In the genomic region with DNA sequence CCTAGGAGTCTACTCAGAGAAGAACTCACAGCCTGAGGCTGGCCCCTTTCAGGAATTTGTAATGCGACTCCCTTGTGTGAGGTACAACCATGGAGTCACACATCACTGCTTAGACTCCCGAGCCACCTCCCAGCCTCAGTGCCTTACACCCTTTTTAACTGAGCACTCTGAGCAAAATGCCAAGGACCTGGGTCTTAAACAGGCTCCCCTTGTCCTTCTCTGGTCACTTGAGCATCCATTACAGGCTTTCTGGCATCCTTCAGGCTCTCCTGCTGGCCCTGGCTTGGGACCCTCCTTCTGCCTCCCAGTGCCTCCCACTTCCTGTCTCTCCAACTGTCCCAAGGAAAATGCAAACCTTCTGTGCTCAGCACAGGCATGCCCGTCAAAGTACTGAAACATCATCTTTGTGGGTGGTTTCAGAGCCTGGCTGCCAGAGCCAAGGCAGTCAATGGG, we compare ENCODE assay signal across 10 mouse cellular contexts.
DNase-seq lines count a peak whose midpoint lies in the region; ATAC-seq lines count a peak whose summit lies in the region.
"Had no signal": no experiment of that assay in that cellular context is flagged by ENCODE, and none has a peak within 500 bp of the region (broad histone marks: within the 10 kb centered on the region; RNA-seq: fewer than 3 reads in every experiment).

No protein-coding gene starts in this region.

- 23% methylated on average over 3 of the region's 3 CpGs for WGBS in intestine, embryonic 14.5 days
- WGBS in intestine, embryonic 16.5 days: 40% methylated on average over 3 of the region's 3 CpGs
- WGBS in midbrain, embryonic 10.5 days: 32% methylated on average over 3 of the region's 3 CpGs
- WGBS in midbrain, embryonic 14.5 days: 22% methylated on average over 3 of the region's 3 CpGs
- 6% methylated on average over 3 of the region's 3 CpGs for WGBS in embryonic facial prominence, embryonic 13.5 days
- 35% methylated on average over 3 of the region's 3 CpGs for WGBS in stomach, embryonic 16.5 days

- no peaks in the 10 kb centered on the region for H3K27me3 ChIP-seq in intestine, embryonic 14.5 days (replicated peaks; ENCODE audit: control insufficient read depth, insufficient read depth, low read length)
- H3K27me3 ChIP-seq in intestine, embryonic 16.5 days (replicated peaks; ENCODE audit: control insufficient read depth, insufficient read depth, low read length): no peaks in the 10 kb centered on the region
- no peaks in the 10 kb centered on the region for H3K27me3 ChIP-seq in midbrain, embryonic 10.5 days (ENCODE audit: low read depth, poor library complexity, severe bottlenecking)
- H3K27me3 ChIP-seq in midbrain, embryonic 14.5 days (ENCODE audit: control insufficient read depth, insufficient read depth, low read length): no peaks in the 10 kb centered on the region
- H3K27me3 ChIP-seq in embryonic facial prominence, embryonic 13.5 days: no peaks in the 10 kb centered on the region
- no peaks in the 10 kb centered on the region for H3K27me3 ChIP-seq in stomach, embryonic 16.5 days (ENCODE audit: control insufficient read depth, insufficient read depth, low read length)

- peak; percentile 51 for DNase-seq in intestine, embryonic 14.5 days (ENCODE audit: low spot score)
- DNase-seq in midbrain, embryonic 10.5 days (ENCODE audit: low spot score): peak; percentile 25
- DNase-seq in midbrain, embryonic 14.5 days: no peak
- no peak for DNase-seq in adrenal gland, adult 8-10 months

- H3K36me3 ChIP-seq in intestine, embryonic 14.5 days (ENCODE audit: control insufficient read depth, insufficient read depth, low read length): no peaks in the 10 kb centered on the region
- no peaks in the 10 kb centered on the region for H3K36me3 ChIP-seq in intestine, embryonic 16.5 days (ENCODE audit: control insufficient read depth, insufficient read depth, low read length)
- no peaks in the 10 kb centered on the region for H3K36me3 ChIP-seq in midbrain, embryonic 10.5 days
- H3K36me3 ChIP-seq in midbrain, embryonic 14.5 days (ENCODE audit: control insufficient read depth, insufficient read depth, low read length): no peaks in the 10 kb centered on the region
- H3K36me3 ChIP-seq in embryonic facial prominence, embryonic 13.5 days: no peaks in the 10 kb centered on the region
- H3K36me3 ChIP-seq in stomach, embryonic 16.5 days (ENCODE audit: control insufficient read depth, insufficient read depth, low read length): no peaks in the 10 kb centered on the region
- H3K36me3 ChIP-seq: G1E had no signal

- H3K4me3 ChIP-seq in intestine, embryonic 14.5 days (ENCODE audit: low read depth, low read length): no peak overlapping the region
- no peak overlapping the region for H3K4me3 ChIP-seq in intestine, embryonic 16.5 days (ENCODE audit: low read length)
- H3K4me3 ChIP-seq in midbrain, embryonic 10.5 days: no peak overlapping the region
- H3K4me3 ChIP-seq in midbrain, embryonic 14.5 days (replicated peaks; ENCODE audit: low read depth, low read length): no peak overlapping the region
- H3K4me3 ChIP-seq in embryonic facial prominence, embryonic 13.5 days: no peak overlapping the region
- no peak overlapping the region for H3K4me3 ChIP-seq in stomach, embryonic 16.5 days (replicated peaks; ENCODE audit: low read length)
- H3K4me3 ChIP-seq: erythroblast, embryonic 14.5 days; megakaryocyte, embryonic 14.5 days had no signal

- peaks cover 10% of the 10 kb centered on the region; the same call in 1 of the 2 replicates for H3K4me1 ChIP-seq in intestine, embryonic 14.5 days (replicated peaks; ENCODE audit: control insufficient read depth, insufficient read depth, low read length)
- no peaks in the 10 kb centered on the region for H3K4me1 ChIP-seq in intestine, embryonic 16.5 days (ENCODE audit: control insufficient read depth, insufficient read depth, low read length)
- peaks cover 11% of the 10 kb centered on the region for H3K4me1 ChIP-seq in midbrain, embryonic 10.5 days
- no peaks in the 10 kb centered on the region for H3K4me1 ChIP-seq in midbrain, embryonic 14.5 days (ENCODE audit: control insufficient read depth, insufficient read depth, low read length)
- H3K4me1 ChIP-seq in embryonic facial prominence, embryonic 13.5 days: peaks cover 38% of the 10 kb centered on the region
- peaks cover 8% of the 10 kb centered on the region for H3K4me1 ChIP-seq in stomach, embryonic 16.5 days (ENCODE audit: control insufficient read depth, insufficient read depth, low read length)
- H3K4me1 ChIP-seq: megakaryocyte, embryonic 14.5 days had no signal

- ATAC-seq in intestine, embryonic 14.5 days (replicated peaks; ENCODE audit: low FRiP score, low TSS enrichment, low read depth): no peak
- ATAC-seq in intestine, embryonic 16.5 days: no peak
- ATAC-seq in midbrain, embryonic 14.5 days (ENCODE audit: low FRiP score, low TSS enrichment): no peak
- peak; percentile 59 for ATAC-seq in embryonic facial prominence, embryonic 13.5 days (ENCODE audit: insufficient number of reproducible peaks, insufficient read depth, low FRiP score, low TSS enrichment, low read depth)
- no peak for ATAC-seq in stomach, embryonic 16.5 days (ENCODE audit: insufficient read depth, low FRiP score)

- H3K9me3 ChIP-seq in intestine, embryonic 14.5 days (ENCODE audit: control insufficient read depth, low read length): no peaks in the 10 kb centered on the region
- H3K9me3 ChIP-seq in intestine, embryonic 16.5 days (ENCODE audit: control insufficient read depth, low read length): 0 out of 2 replicates have a peak, but pooled peaks cover 5% of the 10 kb centered on the region
- 0 out of 2 replicates have a peak, but pooled peaks cover 3% of the 10 kb centered on the region for H3K9me3 ChIP-seq in midbrain, embryonic 10.5 days (replicated peaks)
- peaks cover 4% of the 10 kb centered on the region; the same call in 1 of the 2 replicates for H3K9me3 ChIP-seq in midbrain, embryonic 14.5 days (ENCODE audit: control insufficient read depth, low read length)
- H3K9me3 ChIP-seq in embryonic facial prominence, embryonic 13.5 days: no peaks in the 10 kb centered on the region
- H3K9me3 ChIP-seq in stomach, embryonic 16.5 days (replicated peaks; ENCODE audit: control insufficient read depth, low read length): no peaks in the 10 kb centered on the region

- H3K9ac ChIP-seq in intestine, embryonic 14.5 days (ENCODE audit: low read length): no peak overlapping the region
- H3K9ac ChIP-seq in intestine, embryonic 16.5 days (ENCODE audit: low read depth, low read length): no peak overlapping the region
- H3K9ac ChIP-seq in midbrain, embryonic 14.5 days (replicated peaks; ENCODE audit: low read length): no peak overlapping the region
- no peak overlapping the region for H3K9ac ChIP-seq in embryonic facial prominence, embryonic 13.5 days
- 0 out of 2 replicates have a peak overlapping the region, but pooled peaks have one; percentile 3 for H3K9ac ChIP-seq in stomach, embryonic 16.5 days (ENCODE audit: low read length)

- no peak overlapping the region for H3K27ac ChIP-seq in intestine, embryonic 14.5 days (ENCODE audit: low read depth)
- H3K27ac ChIP-seq in intestine, embryonic 16.5 days (ENCODE audit: low read length): no peak overlapping the region
- H3K27ac ChIP-seq in midbrain, embryonic 10.5 days (replicated peaks): peak overlapping the region; percentile 59; the same call in 1 of the 2 replicates
- no peak overlapping the region for H3K27ac ChIP-seq in midbrain, embryonic 14.5 days (replicated peaks; ENCODE audit: low read depth, low read length)
- peak overlapping the region; percentile 87 for H3K27ac ChIP-seq in embryonic facial prominence, embryonic 13.5 days
- peak overlapping the region; percentile 26; the same call in 1 of the 2 replicates for H3K27ac ChIP-seq in stomach, embryonic 16.5 days (ENCODE audit: low read length)

- H3K4me2 ChIP-seq in intestine, embryonic 14.5 days (ENCODE audit: low read length): no peak overlapping the region
- no peak overlapping the region for H3K4me2 ChIP-seq in intestine, embryonic 16.5 days (ENCODE audit: low read depth, low read length)
- H3K4me2 ChIP-seq in midbrain, embryonic 14.5 days (ENCODE audit: low read length): no peak overlapping the region
- H3K4me2 ChIP-seq in embryonic facial prominence, embryonic 13.5 days: 0 out of 2 replicates have a peak overlapping the region, but pooled peaks have one; percentile 7
- no peak overlapping the region for H3K4me2 ChIP-seq in stomach, embryonic 16.5 days (ENCODE audit: low read depth, low read length)

Comparison
In these comparisons a context has a peak if more than half of its experiments do, and no peak if none do; other contexts are left out.
1. DNase-seq: peak in intestine, embryonic 14.5 days (single experiment) and midbrain, embryonic 10.5 days (single experiment); none in midbrain, embryonic 14.5 days (single experiment) and adrenal gland, adult 8-10 months (single experiment).
2. H3K27ac ChIP-seq: peak in midbrain, embryonic 10.5 days (single experiment), embryonic facial prominence, embryonic 13.5 days (single experiment) and stomach, embryonic 16.5 days (single experiment); none in intestine, embryonic 14.5 days (single experiment), intestine, embryonic 16.5 days (single experiment) and midbrain, embryonic 14.5 days (single experiment).